Mouse (Mus musculus) G1E-ER4 (cell line): ENCODE measurements at regions not wholly inside any gene's neighbourhood (a gene's known extent, or its start where the extent isn't known, plus 50 kb on each side); places are given as distances from the start of the nearest gene placed in this dataset.

Experiments
- GATA1 ChIP-seq: IDR thresholded peaks from one replicate; pipeline ENCODE4 v1.8.0; 2012; ENCODE audit warnings: low read length, inconsistent platforms

DNA sequence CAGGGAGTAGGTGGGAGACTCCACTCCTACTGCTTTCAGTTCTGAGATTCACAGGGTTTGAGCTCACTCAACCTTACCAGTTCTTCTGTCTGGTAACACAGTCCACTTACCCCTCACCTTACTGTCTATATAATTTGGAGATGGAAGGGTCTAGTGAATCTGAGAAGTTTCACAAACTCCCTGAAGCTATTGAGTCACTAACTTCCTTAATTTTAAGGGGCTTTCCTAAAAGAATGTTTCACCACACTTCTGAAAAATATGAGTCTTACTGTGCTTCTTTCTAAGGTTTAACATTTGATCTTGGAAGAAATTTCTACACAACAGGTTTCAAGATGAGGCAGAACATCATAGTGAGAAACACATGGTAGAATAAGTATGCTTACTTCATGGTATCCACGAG lies 166.6 kb upstream of the Tet2 start:
- no peak for TF ChIP-seq GATA1

- no peak for TF ChIP-seq GATA1
Measured at GRCm38 (mm10) chr3:133722550-133723290, 177.8 kb upstream of the Tet2 start.

GRCm38 (mm10) chr3:133726831-133727230 lies 181.9 kb upstream of the Tet2 start:
- TF ChIP-seq GATA1 = no peak

GRCm38 (mm10) chr3:133735603-133736002 lies 190.7 kb upstream of the Tet2 start:
- TF ChIP-seq GATA1 = no peak

GRCm38 (mm10) chr3:133738936-133739335 lies 194.0 kb upstream of the Tet2 start:
- TF ChIP-seq GATA1 = no peak

DNA sequence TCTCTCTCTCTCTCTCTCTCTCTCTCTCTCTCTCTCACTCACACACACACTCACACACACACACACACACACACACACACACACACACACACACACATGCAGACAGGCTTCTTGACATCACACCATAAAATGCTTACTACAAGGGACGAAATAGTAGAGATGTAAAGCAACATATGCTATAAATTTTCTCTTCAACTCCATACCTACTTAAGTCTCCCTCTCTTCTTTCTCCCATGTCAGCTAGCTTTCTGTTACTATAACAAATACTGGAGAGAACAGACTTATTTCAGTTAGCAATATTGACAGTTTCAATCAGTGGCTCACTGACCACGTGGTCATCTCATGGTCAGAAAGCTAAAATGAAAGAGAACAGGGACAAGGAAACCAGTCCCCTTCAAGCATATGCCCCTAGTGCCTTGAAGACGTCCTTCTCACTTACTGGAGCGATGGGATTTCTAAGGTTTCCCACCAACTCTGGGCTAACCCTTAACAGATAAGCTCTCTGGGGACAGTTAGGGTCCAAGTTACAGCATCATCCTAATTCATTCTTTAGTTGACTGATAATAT lies 199.7 kb upstream of the Tet2 start:
- no peak for TF ChIP-seq GATA1

DNA sequence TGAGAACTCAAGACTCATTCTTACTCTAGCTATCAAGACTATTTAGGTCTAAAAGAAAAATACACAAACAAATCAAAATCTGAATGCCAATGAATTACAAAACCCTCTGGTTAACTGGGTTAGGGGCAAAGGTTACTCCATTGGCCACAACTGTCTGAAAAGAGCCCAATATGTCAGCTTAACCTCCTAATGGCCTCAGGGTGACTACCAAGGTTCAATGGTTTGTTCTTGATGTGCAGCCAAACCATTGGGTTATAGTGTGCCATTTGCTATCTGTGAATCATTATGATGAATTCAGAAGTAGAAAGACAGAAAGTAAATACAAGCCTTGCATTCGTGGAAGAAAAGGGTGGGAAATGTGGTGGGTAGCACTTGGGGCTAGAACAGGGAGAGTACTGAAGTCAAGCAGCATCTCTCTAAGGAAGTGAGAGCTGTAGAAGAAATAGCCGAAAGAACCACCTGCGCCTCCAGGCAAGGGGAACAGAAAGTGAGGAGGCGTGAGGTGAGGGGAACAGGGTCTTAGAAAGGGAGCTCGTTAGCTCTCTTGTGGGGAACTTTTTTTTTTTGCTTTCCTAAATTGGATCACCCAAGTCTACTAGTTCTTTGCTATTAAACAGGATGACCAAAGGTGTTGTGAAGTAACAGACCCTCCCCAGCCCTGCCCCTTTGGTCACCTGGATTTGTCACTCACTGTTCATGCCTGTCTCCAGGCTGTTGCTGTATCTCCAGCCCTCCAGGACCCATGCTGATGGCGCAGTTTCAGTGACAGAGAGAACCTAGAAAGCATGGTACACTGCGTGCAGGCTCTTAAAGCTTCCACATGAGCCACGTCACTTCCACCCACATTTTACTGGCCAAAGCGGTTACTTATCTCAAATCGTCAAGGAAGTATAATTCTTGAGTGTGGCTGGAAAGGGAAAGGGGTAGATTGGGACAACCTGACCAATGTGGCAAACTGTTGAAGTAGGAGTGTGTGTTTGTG lies 204.1 kb upstream of the Tet2 start:
- no peak for TF ChIP-seq GATA1

DNA sequence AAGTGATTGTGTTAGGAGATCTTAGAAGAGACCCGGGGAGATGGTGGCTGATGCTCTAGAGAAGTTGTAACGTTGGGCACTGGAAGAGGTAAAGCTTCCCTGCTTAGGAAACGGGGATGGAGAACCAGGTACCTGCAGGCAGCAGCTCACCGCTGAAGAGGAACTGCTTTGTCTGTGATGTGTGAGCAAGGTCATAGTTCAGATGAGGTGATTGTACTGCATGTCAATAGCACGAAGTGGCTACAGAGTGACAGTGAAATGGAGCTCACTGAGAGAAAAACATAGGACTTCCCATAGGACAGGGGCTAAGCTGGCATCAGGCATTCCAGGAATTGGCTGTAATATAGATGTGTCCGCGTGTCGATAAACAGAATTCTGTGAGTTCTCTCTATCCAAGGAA lies 205.1 kb upstream of the Tet2 start:
- no peak for TF ChIP-seq GATA1

GRCm38 (mm10) chr3:133750606-133751005 lies 205.7 kb upstream of the Tet2 start:
- TF ChIP-seq GATA1 = no peak

GRCm38 (mm10) chr3:133751011-133751410 lies 206.1 kb upstream of the Tet2 start:
- no peak for TF ChIP-seq GATA1

DNA sequence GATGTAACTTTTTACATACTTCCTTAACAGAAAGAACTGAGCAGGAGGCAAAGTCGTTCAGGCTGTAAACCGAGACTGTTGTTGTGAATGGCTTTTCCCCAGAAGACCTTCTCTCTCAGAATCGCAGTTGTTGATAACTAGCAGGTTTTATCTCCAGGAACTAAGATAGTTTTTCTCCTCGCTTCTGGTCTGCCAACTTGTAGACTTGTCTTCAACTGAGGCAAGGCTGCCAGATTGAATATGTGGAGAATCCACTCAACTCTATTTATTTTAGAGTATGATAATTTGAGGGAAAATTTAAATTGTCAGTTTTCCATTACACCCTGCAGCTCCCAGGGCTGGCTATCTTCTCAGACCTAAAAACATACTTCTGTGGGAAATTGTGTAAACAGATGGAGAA lies 206.6 kb upstream of the Tet2 start:
- no peak for TF ChIP-seq GATA1

DNA sequence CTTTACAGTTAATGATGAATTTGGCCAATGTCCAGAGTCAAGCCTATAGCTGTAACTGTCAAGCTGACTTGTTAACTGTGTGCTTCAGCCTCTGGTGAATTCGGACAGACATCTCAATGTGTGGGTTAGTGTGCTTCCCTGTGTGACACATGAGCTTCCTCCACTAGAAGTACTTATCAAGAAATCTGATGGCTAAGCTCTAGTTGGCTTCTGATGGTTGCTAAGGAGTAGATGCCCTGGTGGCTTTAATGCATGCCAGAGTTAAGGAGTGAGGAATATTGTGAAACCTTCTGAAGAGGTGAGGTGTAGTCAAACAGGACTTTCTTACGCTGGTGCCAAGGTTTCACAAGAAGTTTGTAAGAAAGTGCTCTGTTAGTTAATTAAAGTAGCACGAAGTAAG lies 208.1 kb upstream of the Tet2 start:
- TF ChIP-seq GATA1 = no peak

DNA sequence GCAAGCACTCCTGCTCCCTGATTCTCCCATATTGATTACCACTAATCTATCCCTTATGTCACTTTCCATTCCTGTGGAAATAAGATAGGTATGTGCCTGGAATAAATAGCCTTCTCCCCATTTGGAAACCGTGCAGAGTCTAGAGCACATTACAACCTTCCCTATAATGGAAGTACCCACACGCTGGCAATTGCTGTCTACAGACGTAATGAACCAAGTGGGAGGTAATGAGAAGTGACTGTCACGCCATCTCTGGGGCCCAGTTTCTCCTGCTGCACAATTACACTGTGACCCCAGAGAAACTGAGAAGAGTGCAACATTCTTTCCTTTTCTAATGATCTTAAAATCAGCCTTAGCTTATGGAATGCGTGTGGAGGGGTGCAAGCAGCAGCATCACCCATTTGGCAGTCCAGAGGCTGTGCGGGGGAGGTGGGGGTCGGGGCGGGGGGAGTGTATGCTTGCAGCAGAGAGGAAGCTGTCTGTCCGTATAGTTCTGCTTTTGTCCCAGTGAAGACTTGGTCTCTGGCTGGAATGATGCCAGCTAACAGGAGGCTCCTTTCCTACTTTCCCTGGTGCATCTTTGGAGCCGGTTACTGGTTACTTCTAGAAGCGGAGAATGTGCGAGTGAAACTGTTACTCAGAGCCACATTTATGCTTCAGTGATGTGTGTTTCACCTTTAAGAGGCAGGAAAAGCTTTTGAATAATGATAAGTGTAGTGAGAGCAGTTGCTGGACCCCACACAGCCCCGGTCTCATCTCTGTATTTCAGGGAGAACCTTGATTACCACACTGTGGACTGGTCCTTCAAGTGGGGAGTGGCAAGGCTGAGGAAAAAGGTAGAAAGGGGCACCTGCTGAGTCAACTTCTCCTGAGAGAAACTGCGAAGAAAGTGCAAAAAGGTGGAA lies 209.3 kb upstream of the Tet2 start:
- TF ChIP-seq GATA1 = no peak

DNA sequence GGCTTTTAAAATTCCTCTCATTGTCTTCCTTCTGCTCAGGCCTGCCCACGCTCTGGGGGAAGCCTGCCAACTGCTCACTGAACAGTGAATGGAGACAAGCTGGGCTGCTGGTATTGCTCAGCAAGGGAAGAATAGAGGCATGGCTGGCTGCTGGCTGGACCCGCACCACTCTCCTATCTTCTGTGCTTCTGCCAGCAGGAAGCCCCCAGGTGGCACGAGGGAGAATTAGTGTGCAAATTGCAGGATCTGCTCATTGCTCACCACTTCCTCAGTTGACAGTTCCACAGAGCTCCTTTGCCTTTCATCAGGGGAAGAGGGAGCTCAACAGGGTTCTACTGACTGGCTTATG lies 209.9 kb upstream of the Tet2 start:
- TF ChIP-seq GATA1 = no peak

DNA sequence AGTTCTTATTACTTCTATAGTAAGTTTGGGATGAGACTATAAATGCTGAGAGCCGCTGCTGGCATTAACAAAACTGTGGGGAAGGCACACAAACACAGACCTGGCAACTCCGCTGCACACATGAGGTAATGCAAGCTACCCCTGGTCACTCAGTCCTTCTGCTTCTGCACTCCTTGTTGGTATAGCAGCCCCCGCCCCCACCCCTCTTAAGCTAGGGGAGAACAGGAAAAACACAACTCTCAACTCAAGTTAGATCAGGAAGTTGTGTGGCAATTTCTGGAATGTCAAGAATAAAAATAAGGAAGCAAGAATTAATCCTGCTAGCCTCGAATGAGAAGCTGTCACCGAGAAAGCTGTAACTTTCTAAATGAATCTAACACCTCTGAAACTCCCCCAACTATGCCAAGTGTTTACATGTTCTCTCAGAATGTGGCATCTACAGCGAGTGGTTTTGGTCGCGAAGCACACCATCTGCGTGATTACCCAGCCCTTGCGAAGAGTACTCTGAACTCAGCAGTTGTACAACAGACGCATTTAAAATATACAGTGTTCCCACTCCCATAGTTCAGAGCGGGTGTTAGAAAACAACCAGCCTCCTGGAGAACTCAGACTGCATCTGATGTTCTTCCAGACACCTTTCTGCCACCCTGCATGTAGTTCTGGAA lies 212.9 kb upstream of the Tet2 start:
- TF ChIP-seq GATA1 = no peak
